Mouse (Mus musculus) erythroblast, embryonic 14.5 days (primary cell): ENCODE measurements around the gene Il3.

Experiments
- GATA1 ChIP-seq: IDR thresholded peaks from 2 replicates; pipeline ENCODE4 v1.6.1; 2012; ENCODE audit warnings: low read length, inconsistent platforms, mixed read lengths
- TAL1 ChIP-seq: IDR thresholded peaks from 3 replicates; pipeline ENCODE4 v1.6.1; 2012; ENCODE audit warnings: low read length, inconsistent platforms, mixed read lengths

DNA sequence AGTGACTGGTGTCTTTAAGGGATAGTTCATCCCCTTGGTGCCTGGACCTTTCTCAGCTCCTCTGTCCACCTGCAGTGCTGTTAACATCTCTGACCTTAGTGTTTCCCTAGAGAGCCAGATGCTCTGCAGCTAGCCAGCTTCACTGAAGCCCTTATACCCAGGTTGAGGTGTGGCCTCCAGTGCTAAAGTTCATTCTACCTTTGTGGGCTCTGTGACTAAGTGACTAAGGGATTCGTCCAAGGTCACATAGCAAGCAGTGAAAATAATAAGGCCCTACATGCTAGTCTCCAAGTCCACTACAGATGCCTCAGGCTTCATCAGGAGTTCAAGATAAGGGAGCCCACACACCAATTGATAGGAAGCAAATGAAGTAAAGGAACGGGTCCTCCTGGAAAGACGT, 24.6 kb downstream of the Il3 start:
- no peak for TF ChIP-seq TAL1
- TF ChIP-seq GATA1 = no peak
